Mouse (Mus musculus) 3134 (cell line): Measurements from ENCODE around the gene Uxs1.

Source experiments
- DNase-seq: peaks from one replicate; pipeline ENCODE4 v3.0.0-alpha.2; 2011; ENCODE audit warnings: low spot score; ENCODE audit not compliant: insufficient read length; ENCODE audit errors: extremely low read depth

Gene Uxs1

GRCm38 (mm10) chr1:43827763-43828194, at the start of gene Uxs1:
TSS of gene Uxs1 (minus strand) at chr1:43827800.
- peak; percentile 100 for DNase-seq

- DNase-seq: no peak
Measured at GRCm38 (mm10) chr1:43877233-43877632, 49.6 kb upstream of the Uxs1 start.

GRCm38 (mm10) chr1:43871116-43871515, 43.5 kb upstream of the Uxs1 start:
- DNase-seq: no peak

- DNase-seq: no peak
Measured at GRCm38 (mm10) chr1:43868510-43868909, 40.9 kb upstream of the Uxs1 start.

- DNase-seq: no peak
Measured at GRCm38 (mm10) chr1:43864758-43865157, 37.2 kb upstream of the Uxs1 start.

- DNase-seq: no peak
Measured at GRCm38 (mm10) chr1:43862614-43863013, 35.0 kb upstream of the Uxs1 start.

GRCm38 (mm10) chr1:43858988-43859387, 31.4 kb upstream of the Uxs1 start:
- DNase-seq: no peak

- DNase-seq: no peak
Measured at GRCm38 (mm10) chr1:43857656-43858055, 30.1 kb upstream of the Uxs1 start.

GRCm38 (mm10) chr1:43855591-43855990, 28.0 kb upstream of the Uxs1 start:
- DNase-seq: no peak

- no peak for DNase-seq
Measured at GRCm38 (mm10) chr1:43843398-43843797, 15.8 kb upstream of the Uxs1 start.

GRCm38 (mm10) chr1:43837236-43837635, 9.6 kb upstream of the Uxs1 start:
- no peak for DNase-seq

GRCm38 (mm10) chr1:43830096-43830495, 2.5 kb upstream of the Uxs1 start:
- DNase-seq: no peak

GRCm38 (mm10) chr1:43827002-43827762, 418 bp downstream of the Uxs1 start:
- peak; percentile 84 for DNase-seq

- DNase-seq: no peak
Measured at GRCm38 (mm10) chr1:43826628-43827001, 985 bp downstream of the Uxs1 start.

- no peak for DNase-seq
Measured at GRCm38 (mm10) chr1:43823406-43823805, 4.2 kb downstream of the Uxs1 start.

GRCm38 (mm10) chr1:43822586-43822985, 5.0 kb downstream of the Uxs1 start:
- DNase-seq: no peak

GRCm38 (mm10) chr1:43821804-43822203, 5.8 kb downstream of the Uxs1 start:
- no peak for DNase-seq

- no peak for DNase-seq
Measured at GRCm38 (mm10) chr1:43820571-43820970, 7.0 kb downstream of the Uxs1 start.

- DNase-seq: peak; percentile 70
Measured at GRCm38 (mm10) chr1:43819091-43819490, 8.5 kb downstream of the Uxs1 start.

GRCm38 (mm10) chr1:43818356-43818755, 9.2 kb downstream of the Uxs1 start:
- DNase-seq: no peak

- no peak for DNase-seq
Measured at GRCm38 (mm10) chr1:43811764-43812163, 15.8 kb downstream of the Uxs1 start.

- DNase-seq: no peak
Measured at GRCm38 (mm10) chr1:43811055-43811454, 16.5 kb downstream of the Uxs1 start.

GRCm38 (mm10) chr1:43809351-43809750, 18.2 kb downstream of the Uxs1 start:
- DNase-seq: no peak
